Mouse (Mus musculus) gastrocnemius, postnatal 4 days (tissue): Measurements from ENCODE around the gene Itih5. TPM values are rescaled to one million over a fixed set of nuclear protein-coding genes. Genes with fewer than 3 reads are reported as not detected.
A peak's percentile ranks its signal among the peaks of the same experiment; 100 is the strongest.

Experiments
- DNase-seq, 2 experiments: peaks; one replicate each; pipeline ENCODE4 v3.0.0; 2021 to 2022; ENCODE audit warnings: low spot score in 2 of 2, mixed read lengths in 2 of 2
- long read RNA-seq, 2 experiments: library from polyadenylated mRNA; stranded (forward); transcript quantifications; one replicate each; pipeline ENCODE4 v2.0.0; 2021
- total RNA-seq, 2 experiments: library from RNA; stranded (reverse); gene quantifications; 2 replicates each; pipeline ENCODE4 v1.2.3; 2021

Gene Itih5
- 100 to 1,000 TPM; 106 to 122 TPM for total RNA-seq
- long read RNA-seq, experiment 1, full-length matches to known transcripts: 29 of 77 reads
- long read RNA-seq, experiment 1, partial matches to known transcripts: 7 of 77 reads
- long read RNA-seq, experiment 1, other reads (novel, unspliced or antisense): 41 of 77 reads
- long read RNA-seq, experiment 2, full-length matches to known transcripts: 70 of 119 reads
- long read RNA-seq, experiment 2, partial matches to known transcripts: 7 of 119 reads
- long read RNA-seq, experiment 2, other reads (novel, unspliced or antisense): 42 of 119 reads

DNA sequence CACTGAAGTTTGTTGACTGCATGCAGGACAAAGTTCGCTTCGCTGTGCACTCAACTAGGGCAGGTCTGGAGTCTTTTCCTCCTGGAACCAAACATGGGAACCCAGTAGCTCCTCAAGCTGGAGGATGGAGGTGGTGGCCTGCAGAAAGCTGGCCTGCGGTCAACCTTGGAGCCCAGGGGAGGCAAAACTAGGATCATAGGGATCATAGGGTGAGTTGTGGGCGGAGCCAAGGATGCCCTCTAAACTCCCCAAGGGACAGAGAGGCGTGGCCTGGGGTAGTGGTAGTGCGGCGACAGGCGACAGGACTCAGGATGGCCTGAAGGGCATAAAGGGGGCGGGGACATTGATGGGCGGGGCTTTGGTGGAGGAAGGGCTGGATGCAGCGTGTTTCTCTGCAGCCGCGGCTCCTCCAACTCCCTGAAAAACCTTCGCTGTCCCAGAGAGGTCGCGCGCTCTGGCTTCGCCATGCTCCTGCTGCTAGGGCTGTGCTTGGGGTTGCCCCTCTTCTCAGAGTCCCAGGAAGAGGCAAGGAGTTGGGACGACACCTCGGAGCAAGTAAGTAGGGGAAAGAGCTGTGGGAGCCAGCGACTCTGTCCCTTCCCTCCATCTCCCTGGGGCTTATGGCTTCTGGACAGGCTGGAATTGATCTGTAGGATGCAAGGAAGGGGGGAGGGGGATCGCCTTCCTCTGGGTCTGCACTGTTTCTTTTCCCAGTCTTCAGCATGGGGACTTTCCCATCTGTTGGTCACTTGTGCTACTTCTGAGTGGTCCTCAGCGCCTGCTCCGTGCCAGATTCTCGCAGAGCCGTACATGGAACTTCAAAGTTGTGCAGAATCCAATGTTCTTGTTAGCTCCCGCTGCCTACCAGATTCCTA, at the start of gene Itih5:
Gene Itih5 (plus strand): TSS at position 371 of the 875 bp plus-strand sequence.
- DNase-seq: peak; percentile 24 to 68

DNA sequence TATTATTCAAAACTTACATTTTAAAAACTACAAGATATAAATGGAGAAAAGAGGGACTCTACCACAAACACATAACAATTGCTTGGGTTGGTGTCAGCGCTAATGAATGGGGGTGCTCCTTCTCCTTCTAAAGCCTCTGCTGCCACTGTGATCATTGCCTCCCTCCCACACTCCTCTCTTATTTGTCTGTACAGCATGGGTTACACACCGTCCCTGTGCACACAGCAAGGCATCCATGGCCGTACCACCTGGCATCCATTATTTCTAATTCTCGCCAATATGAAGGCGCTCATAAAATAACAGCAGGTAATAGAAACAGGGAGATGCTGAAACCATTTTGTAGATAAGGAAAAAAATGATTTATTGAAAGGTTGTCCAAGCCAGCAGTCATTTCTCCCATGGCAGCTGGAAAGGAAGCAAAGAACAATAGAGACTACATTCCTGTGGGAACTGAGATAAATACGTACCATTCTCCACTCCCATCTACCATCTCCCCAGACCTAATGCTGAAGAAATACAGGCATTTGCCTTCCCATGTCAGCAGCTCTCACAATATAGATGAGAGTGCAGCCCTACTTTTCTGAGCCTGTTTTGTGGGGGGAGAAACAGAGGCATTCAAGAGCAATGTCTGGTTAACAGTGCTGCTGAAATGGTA, 44.7 kb upstream of the Itih5 start:
- DNase-seq: no peak

- DNase-seq: no peak
Measured at GRCm38 (mm10) chr2:10118751-10119150, 34.6 kb upstream of the Itih5 start.

- DNase-seq: no peak
Measured at GRCm38 (mm10) chr2:10119276-10119675, 34.1 kb upstream of the Itih5 start.

- no peak for DNase-seq
Measured at GRCm38 (mm10) chr2:10121826-10122225, 31.5 kb upstream of the Itih5 start.

GRCm38 (mm10) chr2:10126122-10126521, 27.2 kb upstream of the Itih5 start:
- no peak for DNase-seq

- no peak for DNase-seq
Measured at GRCm38 (mm10) chr2:10127471-10127870, 25.9 kb upstream of the Itih5 start.

- no peak for DNase-seq
Measured at GRCm38 (mm10) chr2:10128571-10128970, 24.8 kb upstream of the Itih5 start.

GRCm38 (mm10) chr2:10130341-10130990, 22.9 kb upstream of the Itih5 start:
- no peak for DNase-seq

GRCm38 (mm10) chr2:10131296-10131695, 22.1 kb upstream of the Itih5 start, which contains the start of gene Itih2:
Gene Itih2, minus strand, starts transcription at chr2:10131396.
- DNase-seq: no peak

- no peak for DNase-seq
Measured at GRCm38 (mm10) chr2:10132128-10132527, 21.2 kb upstream of the Itih5 start.

DNA sequence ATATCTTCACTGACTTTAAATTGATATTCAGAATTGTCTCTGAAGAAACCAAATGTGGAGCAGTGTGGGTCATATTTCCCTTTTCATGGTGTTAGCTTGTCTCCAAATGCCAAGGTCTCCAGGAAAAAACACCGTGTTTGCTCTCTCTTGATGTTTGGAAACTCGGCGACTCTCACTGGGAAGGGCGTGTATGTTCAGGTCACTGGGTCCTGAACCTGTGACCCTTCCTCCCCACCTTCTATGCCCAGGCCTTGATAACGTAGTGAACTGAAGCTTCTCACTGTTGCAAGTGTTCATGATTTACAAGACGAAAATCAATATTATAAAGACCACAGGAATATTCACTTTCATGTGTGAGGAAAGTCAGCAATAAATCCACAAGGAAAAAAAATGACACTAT, 19.4 kb upstream of the Itih5 start:
- no peak for DNase-seq

GRCm38 (mm10) chr2:10137320-10137719, 16.1 kb upstream of the Itih5 start:
- no peak for DNase-seq

- DNase-seq: no peak
Measured at GRCm38 (mm10) chr2:10140456-10140855, 12.9 kb upstream of the Itih5 start.

DNA sequence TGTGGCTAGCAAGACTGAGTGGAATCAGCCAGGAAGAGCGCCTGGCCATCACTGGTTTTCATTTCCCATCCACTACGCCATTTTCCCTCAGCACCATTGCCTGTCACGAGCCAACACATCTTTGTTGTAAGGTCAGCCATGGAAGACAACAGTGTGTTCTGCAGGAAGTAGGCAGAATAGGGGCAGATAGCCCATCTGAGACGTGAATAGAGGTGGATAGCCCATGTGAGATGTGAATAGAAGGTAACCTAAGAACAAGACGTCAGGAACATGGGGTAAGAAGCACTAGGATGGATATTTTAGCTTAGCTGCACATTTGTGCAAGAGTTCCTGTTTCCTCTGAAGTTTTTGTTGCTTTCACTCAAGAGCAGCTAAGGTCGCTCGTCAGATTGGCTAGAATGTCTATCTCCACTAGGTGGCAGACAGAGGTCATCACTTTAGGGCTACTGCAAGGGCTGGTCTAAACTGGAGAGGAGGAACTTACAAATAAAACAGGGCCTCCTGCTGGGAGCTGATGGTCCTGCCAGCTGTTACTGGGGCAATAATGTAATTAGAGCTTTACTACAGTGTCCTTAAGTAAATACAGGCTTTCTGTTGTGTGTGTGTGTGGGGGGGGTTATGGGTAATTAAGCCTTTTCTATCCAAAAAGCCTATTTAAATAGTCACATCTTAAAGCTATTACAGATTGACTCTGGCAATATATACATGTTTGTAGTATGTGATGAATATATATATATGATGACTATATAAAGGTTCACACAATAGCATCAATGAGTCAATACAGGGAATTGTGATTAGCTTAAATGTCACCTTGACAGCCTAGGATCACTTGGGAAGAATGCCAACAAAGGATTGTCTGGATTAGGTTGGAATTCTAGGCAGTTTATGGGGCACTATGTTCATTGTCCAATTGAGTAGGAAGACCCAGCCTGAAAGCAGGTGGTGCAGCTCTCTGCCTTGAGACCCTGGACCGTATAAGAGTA, 10.6 kb upstream of the Itih5 start:
- peak; percentile 37 to 59 for DNase-seq

GRCm38 (mm10) chr2:10145514-10145913, 7.9 kb upstream of the Itih5 start:
- DNase-seq: no peak

- DNase-seq: no peak
Measured at GRCm38 (mm10) chr2:10147176-10147575, 6.2 kb upstream of the Itih5 start.

DNA sequence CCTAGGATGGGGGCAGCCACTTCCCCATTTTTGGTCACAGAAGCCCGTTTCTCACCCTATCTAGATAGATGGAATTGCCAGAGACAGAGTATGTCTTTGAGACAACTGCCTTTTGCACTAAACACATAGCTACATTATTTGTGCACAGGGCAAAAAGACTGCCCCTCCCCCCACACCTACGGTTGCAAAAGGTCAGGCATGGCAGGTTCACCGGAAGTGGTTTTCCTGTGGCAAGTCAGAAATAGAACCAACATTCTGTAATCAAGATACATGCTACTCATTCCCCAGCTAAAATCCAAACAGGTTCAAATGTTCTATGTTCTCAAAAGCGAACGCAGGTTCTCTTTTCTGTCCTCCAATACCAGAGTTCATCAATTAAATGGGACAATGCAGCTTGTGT, 781 bp upstream of the Itih5 start:
- no peak for DNase-seq

- peak in 1 of 2 experiments; percentile 41 for DNase-seq
Measured at GRCm38 (mm10) chr2:10157184-10157583, 3.8 kb downstream of the Itih5 start.

DNA sequence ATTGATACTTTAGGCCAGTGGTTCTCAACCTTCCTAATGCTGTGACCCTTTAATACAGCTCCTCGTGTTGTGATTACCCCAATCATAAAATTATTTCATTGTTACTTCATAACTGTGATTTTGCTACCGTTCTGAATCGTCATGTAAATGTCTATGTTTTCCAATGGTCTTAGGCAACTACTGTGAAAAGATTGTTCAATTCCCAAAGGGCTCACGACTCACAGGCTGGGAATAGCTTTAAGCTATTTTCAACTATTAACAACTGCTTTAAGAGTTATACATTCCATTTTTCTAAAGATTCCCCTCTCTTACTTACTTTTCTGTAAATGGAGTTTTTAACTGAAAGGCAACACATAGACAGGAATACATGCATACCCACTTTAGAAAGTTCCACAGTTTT, 8.6 kb downstream of the Itih5 start:
- DNase-seq: no peak
